Mouse (Mus musculus) heart, embryonic 16.5 days (tissue): Measurements from ENCODE around the gene Ndufa8. TPM values are rescaled to one million over a fixed set of nuclear protein-coding genes. Genes with fewer than 3 reads are reported as not detected.

Experiments used
- ATAC-seq: fragments of 200-750 bp; cut with Nextera tagmentation; replicated peaks from 2 replicates; pipeline ENCODE4 v1.8.0; 2017; ENCODE audit warnings: moderate number of reproducible peaks; ENCODE audit not compliant: insufficient read depth, low FRiP score; ENCODE audit errors: extremely low read depth
- H3K27ac ChIP-seq: fragments of 300-500 bp; sonication (generic); 2 replicates; pipeline ENCODE4 v1.5.1; 2014; ENCODE audit warnings: mild to moderate bottlenecking, low read length, control low read depth, moderate library complexity
- H3K27me3 ChIP-seq: fragments of 300-500 bp; sonication (generic); 2 replicates; pipeline ENCODE4 v1.6.1; 2014; ENCODE audit warnings: low read length, mixed read lengths; ENCODE audit not compliant: control insufficient read depth, insufficient read depth
- H3K36me3 ChIP-seq: fragments of 300-500 bp; sonication (generic); 2 replicates; pipeline ENCODE4 v1.6.1; 2014; ENCODE audit not compliant: control insufficient read depth, insufficient read depth
- H3K4me1 ChIP-seq: fragments of 300-500 bp; sonication (generic); 2 replicates; pipeline ENCODE4 v1.6.1; 2014; ENCODE audit warnings: low read length, mixed read lengths; ENCODE audit not compliant: control insufficient read depth, insufficient read depth
- H3K4me2 ChIP-seq: fragments of 300-500 bp; sonication (generic); 2 replicates; pipeline ENCODE4 v1.6.1; 2014; ENCODE audit warnings: low read depth, mild to moderate bottlenecking, control low read depth, low read length
- H3K4me3 ChIP-seq: fragments of 300-500 bp; sonication (generic); 2 replicates; pipeline ENCODE4 v1.5.1; 2014; ENCODE audit warnings: mild to moderate bottlenecking, control low read depth, low read length
- H3K9ac ChIP-seq: fragments of 300-500 bp; sonication (generic); 2 replicates; pipeline ENCODE4 v1.6.1; 2014; ENCODE audit warnings: low read length, control low read depth
- H3K9me3 ChIP-seq: fragments of 300-500 bp; sonication (generic); replicated peaks from 2 replicates; pipeline ENCODE4 v1.6.1; 2016; ENCODE audit warnings: low read length; ENCODE audit not compliant: control insufficient read depth
- WGBS: fragments of 180-500 bp; shearing (Covaris S2); extraction: QIAGEN DNeasy Blood & Tissue Kit; methylation state at CpG from one replicate; pipeline ENCODE4 v1.1.7; 2014; 5-methylcytosine and 5-hydroxymethylcytosine counted together
- polyA plus RNA-seq: library from polyadenylated mRNA; unstranded; fragments of >200 nt; fragmentation: Nextera tagmentation; extraction: Ambion mirVana; gene quantifications from 2 replicates; pipeline ENCODE4 v1.2.1, GENCODE M21; 2015

Gene Ndufa8
- polyA plus RNA-seq, 1 experiment from 2014 or later, result 553 TPM

DNA sequence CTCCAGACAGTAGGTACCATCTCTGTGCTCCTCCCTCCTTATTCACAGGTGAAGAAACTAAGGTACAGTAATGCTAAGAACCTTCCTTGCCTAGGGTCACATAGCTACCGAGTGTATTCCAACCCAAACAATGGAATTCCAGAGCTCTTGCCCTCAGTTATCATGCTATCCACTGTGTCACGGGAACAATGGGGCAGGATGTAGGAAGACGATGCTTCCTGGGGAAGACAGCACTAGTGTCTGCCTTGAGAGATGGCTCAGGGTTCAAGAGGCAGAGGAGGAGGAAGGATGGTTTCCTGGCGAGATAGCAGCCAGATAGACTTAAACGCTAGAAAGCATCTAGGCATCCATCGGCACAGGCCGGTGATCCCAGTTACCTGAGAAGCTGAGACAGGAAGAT, 16.3 kb downstream of the Ndufa8 start:
- no peak overlapping the region for H3K4me2 ChIP-seq
- H3K4me3 ChIP-seq, result no peak overlapping the region
- no peaks in the 10 kb centered on the region; the same call in 1 of the 2 replicates for H3K9me3 ChIP-seq
- no peak overlapping the region for H3K27ac ChIP-seq
- no peak for ATAC-seq
- 61% methylated on average over 7 of the region's 7 CpGs for WGBS
- peaks cover 18% of the 10 kb centered on the region for H3K36me3 ChIP-seq
- no peaks in the 10 kb centered on the region for H3K27me3 ChIP-seq
- 0 out of 2 replicates have a peak, but pooled peaks cover 2% of the 10 kb centered on the region for H3K4me1 ChIP-seq
- H3K9ac ChIP-seq, result no peak overlapping the region

DNA sequence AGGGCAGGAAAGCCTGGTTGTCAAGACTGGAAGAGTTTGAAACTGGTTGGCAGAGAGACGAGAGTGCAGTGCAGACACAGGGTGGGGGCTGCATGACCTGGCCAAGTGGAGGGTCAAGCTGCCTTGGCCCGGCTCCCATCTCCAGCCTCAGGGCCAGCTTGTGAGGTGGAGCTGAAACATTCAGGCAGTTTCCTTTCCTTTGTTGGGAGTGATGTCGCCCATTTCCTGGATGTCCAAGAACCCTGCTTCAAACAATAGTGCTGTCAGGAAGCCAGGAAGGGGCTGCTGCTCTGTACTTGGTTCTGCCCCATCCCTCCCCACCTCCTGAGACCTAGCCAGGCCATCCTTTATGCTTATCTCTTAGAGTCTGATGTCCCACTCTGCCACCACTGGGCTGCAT, 25.9 kb downstream of the Ndufa8 start:
- peak; percentile 70 for ATAC-seq
- H3K27ac ChIP-seq, result no peak overlapping the region
- no peak overlapping the region for H3K9ac ChIP-seq
- H3K27me3 ChIP-seq, result no peaks in the 10 kb centered on the region
- 53% methylated on average over 3 of the region's 3 CpGs for WGBS
- peaks cover 4% of the 10 kb centered on the region; the same call in 1 of the 2 replicates for H3K4me1 ChIP-seq
- no peak overlapping the region for H3K4me2 ChIP-seq
- no peaks in the 10 kb centered on the region for H3K36me3 ChIP-seq
- H3K9me3 ChIP-seq, result no peaks in the 10 kb centered on the region
- no peak overlapping the region for H3K4me3 ChIP-seq

GRCm38 (mm10) chr2:36021385-36022159, 27.6 kb downstream of the Ndufa8 start:
- no peaks in the 10 kb centered on the region for H3K27me3 ChIP-seq
- H3K27ac ChIP-seq, result no peak overlapping the region
- peak; percentile 37; the same call in 1 of the 2 replicates for ATAC-seq
- WGBS, result 9% methylated on average over 28 of the region's 32 CpGs
- H3K4me2 ChIP-seq, result peak overlapping the region; percentile 56
- no peaks in the 10 kb centered on the region for H3K36me3 ChIP-seq
- H3K9ac ChIP-seq, result no peak overlapping the region; the same call in 1 of the 2 replicates
- peaks cover 4% of the 10 kb centered on the region; the same call in 1 of the 2 replicates for H3K4me1 ChIP-seq
- no peaks in the 10 kb centered on the region for H3K9me3 ChIP-seq
- peak overlapping the region; percentile 25 for H3K4me3 ChIP-seq

DNA sequence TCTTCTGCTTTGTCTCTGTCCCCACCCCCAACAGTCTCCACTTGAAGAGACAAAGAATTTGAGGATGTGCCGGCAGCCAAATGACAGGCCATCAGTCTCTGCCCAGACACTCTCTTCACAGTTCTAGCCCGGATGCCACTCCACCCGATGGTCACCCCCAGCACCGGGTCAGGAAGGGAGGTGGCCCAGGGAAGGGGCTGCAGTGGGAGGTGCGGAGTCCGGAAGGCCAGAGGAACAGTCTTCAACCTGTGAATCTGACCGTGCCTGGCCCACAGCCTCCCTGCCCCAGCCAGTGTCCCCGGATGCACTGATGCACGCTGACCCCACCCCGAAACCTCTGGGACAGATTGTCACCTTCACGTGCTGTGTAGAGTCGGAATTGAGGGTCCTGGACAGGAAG, 36.2 kb downstream of the Ndufa8 start:
- Histone ChIP-seq H3K9me3 (no peaks in the 10 kb centered on the region), H3K4me3 (no peak overlapping the region), H3K9ac (no peak overlapping the region), H3K4me2 (no peak overlapping the region), H3K36me3 (no peaks in the 10 kb centered on the region), H3K27me3 (peaks cover 16% of the 10 kb centered on the region), H3K27ac (no peak overlapping the region), H3K4me1 (peaks cover 5% of the 10 kb centered on the region)
- 42% methylated on average over 12 of the region's 12 CpGs for WGBS
- no peak for ATAC-seq

DNA sequence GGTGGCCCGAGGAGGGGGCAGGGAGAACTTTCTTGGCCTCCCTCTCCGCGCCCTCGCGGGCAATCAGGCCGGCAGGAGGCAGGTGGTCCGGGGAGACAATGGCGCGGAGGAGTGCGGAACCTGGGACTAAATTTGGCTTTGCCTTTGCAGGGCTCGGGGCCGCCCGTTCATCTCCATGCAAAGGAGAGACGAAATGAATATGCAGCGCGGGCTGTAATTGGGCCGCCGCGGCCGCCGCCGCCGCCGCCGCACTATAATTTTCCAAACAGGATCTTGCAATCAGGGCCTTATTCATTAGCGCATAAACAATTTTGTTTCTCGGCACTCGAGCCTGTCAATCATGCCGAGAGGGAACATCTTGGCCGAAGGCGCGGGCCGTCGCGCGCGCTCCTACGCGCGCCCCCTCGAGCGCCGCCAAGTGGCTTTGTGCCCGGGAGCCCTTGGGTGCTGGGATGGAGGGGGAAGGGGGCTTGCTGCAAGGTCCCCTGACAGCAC, 37.8 kb downstream of the Ndufa8 start:
- peak overlapping the region; percentile 59 for H3K4me3 ChIP-seq
- peaks cover 5% of the 10 kb centered on the region for H3K4me1 ChIP-seq
- ATAC-seq, result no peak
- no peaks in the 10 kb centered on the region for H3K36me3 ChIP-seq
- H3K9ac ChIP-seq, result peak overlapping the region; percentile 70
- H3K9me3 ChIP-seq, result no peaks in the 10 kb centered on the region
- no peak overlapping the region for H3K27ac ChIP-seq
- peaks cover 16% of the 10 kb centered on the region for H3K27me3 ChIP-seq
- under 1% methylated on average over 43 of the region's 44 CpGs for WGBS
- peak overlapping the region; percentile 83 for H3K4me2 ChIP-seq

DNA sequence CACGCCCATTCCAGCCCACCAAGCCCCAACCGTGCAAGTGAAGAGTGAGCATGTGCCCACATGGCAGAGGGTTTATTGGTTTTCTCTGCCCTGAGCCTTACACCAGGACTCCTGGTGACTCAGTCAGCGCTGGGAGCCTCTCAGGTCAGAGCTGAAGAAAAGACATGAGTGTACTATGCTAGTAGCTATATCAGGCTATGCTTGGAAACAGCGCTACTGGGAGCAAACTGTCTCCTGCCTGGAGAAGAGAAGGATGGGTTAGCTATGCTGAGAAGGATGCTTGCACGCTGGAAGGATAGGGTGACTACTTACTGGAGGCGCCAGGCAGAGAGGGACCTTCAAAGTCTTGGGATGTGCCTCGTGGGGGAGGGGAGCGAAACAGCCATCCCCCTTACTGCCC, 38.6 kb downstream of the Ndufa8 start:
- no peak overlapping the region for H3K4me3 ChIP-seq
- H3K9me3 ChIP-seq, result no peaks in the 10 kb centered on the region
- ATAC-seq, result no peak
- peaks cover 5% of the 10 kb centered on the region for H3K4me1 ChIP-seq
- WGBS, result 52% methylated on average over 8 of the region's 8 CpGs
- H3K9ac ChIP-seq, result no peak overlapping the region
- no peaks in the 10 kb centered on the region for H3K36me3 ChIP-seq
- peak overlapping the region; percentile 83; the same call in 1 of the 2 replicates for H3K4me2 ChIP-seq
- no peak overlapping the region for H3K27ac ChIP-seq
- peaks cover 16% of the 10 kb centered on the region for H3K27me3 ChIP-seq

DNA sequence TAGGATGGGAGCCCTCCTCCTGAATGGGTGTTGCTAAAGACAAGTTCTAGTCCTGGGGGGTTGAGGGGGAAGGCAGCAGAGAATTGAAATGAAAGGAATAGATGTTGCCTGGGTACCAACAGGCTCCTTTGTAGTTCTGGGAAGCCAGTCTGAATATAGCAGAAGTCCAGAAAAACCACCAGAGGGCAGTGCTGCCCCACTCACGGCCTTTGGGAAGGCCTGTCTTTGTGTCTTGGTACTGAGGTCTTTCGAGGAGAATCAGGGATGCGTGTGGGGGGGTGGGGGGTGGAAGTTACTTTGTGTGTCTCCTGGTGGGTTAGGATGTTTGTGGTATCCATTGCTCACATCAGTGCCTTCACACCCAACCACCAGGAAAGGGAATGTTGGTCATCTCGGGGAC, 39.8 kb downstream of the Ndufa8 start:
- 24% methylated on average over 4 of the region's 4 CpGs for WGBS
- Histone ChIP-seq H3K9ac (no peak overlapping the region), H3K4me1 (peaks cover 5% of the 10 kb centered on the region), H3K4me3 (no peak overlapping the region), H3K27me3 (peaks cover 18% of the 10 kb centered on the region), H3K27ac (no peak overlapping the region), H3K36me3 (no peaks in the 10 kb centered on the region), H3K9me3 (no peaks in the 10 kb centered on the region), H3K4me2 (no peak overlapping the region)
- ATAC-seq, result no peak

DNA sequence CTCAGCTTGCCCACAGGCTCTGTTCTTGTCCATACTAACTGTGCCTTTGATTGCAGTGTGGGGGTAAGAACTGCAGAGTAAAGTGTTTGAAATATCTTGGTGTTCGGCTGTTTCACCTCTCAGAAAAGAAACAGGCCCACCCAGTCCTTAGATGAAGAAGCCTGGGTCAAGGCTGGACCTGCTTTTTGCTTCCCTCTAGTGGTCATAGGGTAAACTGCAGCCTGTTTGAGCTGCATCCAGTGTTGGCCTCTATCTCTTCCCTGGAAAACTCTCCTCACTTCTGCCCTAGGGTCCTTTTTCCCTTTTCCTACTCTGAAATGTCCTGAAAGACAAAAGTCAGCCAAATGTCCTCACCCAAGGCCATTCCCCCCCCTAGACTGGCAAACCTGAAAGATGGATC, 41.1 kb downstream of the Ndufa8 start:
- H3K4me1 ChIP-seq, result peaks cover 5% of the 10 kb centered on the region
- H3K27ac ChIP-seq, result no peak overlapping the region
- no peak overlapping the region for H3K9ac ChIP-seq
- no peaks in the 10 kb centered on the region for H3K36me3 ChIP-seq
- H3K27me3 ChIP-seq, result peaks cover 17% of the 10 kb centered on the region
- no peak overlapping the region for H3K4me3 ChIP-seq
- no peaks in the 10 kb centered on the region for H3K9me3 ChIP-seq
- no peak overlapping the region for H3K4me2 ChIP-seq
- WGBS, result 10% methylated on average over 1 of the region's 1 CpGs
- no peak for ATAC-seq

GRCm38 (mm10) chr2:36002188-36002587, 47.0 kb downstream of the Ndufa8 start:
- H3K27ac ChIP-seq, result no peak overlapping the region
- H3K4me3 ChIP-seq, result no peak overlapping the region
- peaks cover 8% of the 10 kb centered on the region for H3K4me1 ChIP-seq
- H3K36me3 ChIP-seq, result no peaks in the 10 kb centered on the region
- ATAC-seq, result no peak
- no peak overlapping the region for H3K4me2 ChIP-seq
- H3K27me3 ChIP-seq, result peaks cover 5% of the 10 kb centered on the region
- peaks cover 3% of the 10 kb centered on the region; the same call in 1 of the 2 replicates for H3K9me3 ChIP-seq
- H3K9ac ChIP-seq, result no peak overlapping the region
- 41% methylated on average over 6 of the region's 6 CpGs for WGBS
